Mouse (Mus musculus): ENCODE results near the gene Kdm2a. TPM values are rescaled to one million over a fixed set of nuclear protein-coding genes. Genes with fewer than 3 reads are reported as not detected.

The Kdm2a gene
- polyA plus RNA-seq, 1 experiment: 69.6 TPM

- DNase-seq (ENCODE audit: extremely low spot score in 1 of 2, low spot score in 1 of 2): peak; percentile 21 to 67
These were observed 65.4 kb downstream of the Kdm2a start for GRCm38 (mm10) chr19:4332653-4333052.

- no peak for DNase-seq (ENCODE audit: extremely low spot score in 1 of 2, low spot score in 1 of 2)
These were observed 66.8 kb downstream of the Kdm2a start for GRCm38 (mm10) chr19:4331273-4331672.

DNA sequence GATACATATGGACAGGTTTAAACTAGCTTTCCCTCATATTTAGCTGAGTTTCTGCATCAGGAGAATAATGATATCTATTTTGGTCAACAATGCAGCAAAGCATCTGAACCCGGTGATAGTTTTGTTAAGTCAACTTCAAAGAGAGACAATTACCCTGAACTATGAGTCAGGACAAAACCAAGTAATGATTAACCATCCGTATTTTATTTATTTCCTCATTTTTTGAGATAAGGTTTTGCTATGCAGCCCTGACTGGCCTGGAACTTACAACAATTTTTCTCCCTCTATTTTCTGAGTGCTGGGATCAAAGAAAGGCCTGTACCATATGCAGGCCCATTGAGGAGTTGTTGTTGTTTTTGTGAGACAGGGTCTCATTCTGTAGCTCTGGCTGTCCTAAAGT, 67.5 kb downstream of the Kdm2a start:
- DNase-seq (ENCODE audit: extremely low spot score in 1 of 2, low spot score in 1 of 2): no peak

- DNase-seq (ENCODE audit: extremely low spot score in 1 of 2, low spot score in 1 of 2): no peak
These were observed 69.3 kb downstream of the Kdm2a start for GRCm38 (mm10) chr19:4328737-4329304.

- DNase-seq (ENCODE audit: extremely low spot score in 1 of 2, low spot score in 1 of 2): no peak
These were observed 71.2 kb downstream of the Kdm2a start for GRCm38 (mm10) chr19:4326881-4327280.

DNA sequence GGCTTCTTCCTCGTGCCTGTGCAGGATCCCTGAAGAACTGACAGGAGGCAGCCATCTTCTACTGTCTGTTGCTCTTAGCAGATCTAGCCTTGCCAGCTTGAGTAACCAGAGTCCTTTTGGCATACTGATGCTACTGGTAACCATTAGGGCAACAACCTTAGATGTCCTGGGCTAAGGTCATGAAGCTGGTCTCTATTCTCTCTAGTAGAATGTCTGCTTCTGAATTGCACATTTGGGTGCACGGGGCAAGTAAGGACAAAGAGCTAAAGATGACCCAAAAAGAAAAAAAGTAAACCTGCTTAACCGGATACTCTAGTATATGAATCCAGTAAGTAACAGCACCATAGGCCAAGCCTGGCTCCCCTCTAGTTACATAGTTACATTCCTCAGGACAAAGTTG, 72.0 kb downstream of the Kdm2a start:
- DNase-seq (ENCODE audit: extremely low spot score in 1 of 2, low spot score in 1 of 2): no peak

GRCm38 (mm10) chr19:4322134-4322533, 76.0 kb downstream of the Kdm2a start:
- no peak for DNase-seq (ENCODE audit: extremely low spot score in 1 of 2, low spot score in 1 of 2)

DNA sequence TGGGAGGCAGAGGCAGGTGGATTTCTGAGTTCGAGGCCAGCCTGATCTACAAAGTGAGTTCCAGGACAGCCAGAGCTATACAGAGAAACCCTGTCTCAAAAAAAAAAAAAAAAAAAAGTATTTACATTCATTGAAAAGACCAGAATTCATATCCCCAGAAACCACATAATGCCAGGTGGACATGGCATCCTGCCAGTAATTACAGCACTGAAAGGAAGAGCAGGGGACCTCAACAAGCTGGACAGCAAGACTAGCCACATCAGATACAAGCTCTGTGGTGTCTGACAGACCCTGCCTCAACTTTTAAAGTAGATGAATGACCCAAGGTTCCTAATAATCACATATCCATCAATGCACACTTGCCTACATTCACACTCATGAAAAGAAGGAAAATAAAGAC, 76.5 kb downstream of the Kdm2a start:
- DNase-seq (ENCODE audit: extremely low spot score in 1 of 2, low spot score in 1 of 2): no peak

DNA sequence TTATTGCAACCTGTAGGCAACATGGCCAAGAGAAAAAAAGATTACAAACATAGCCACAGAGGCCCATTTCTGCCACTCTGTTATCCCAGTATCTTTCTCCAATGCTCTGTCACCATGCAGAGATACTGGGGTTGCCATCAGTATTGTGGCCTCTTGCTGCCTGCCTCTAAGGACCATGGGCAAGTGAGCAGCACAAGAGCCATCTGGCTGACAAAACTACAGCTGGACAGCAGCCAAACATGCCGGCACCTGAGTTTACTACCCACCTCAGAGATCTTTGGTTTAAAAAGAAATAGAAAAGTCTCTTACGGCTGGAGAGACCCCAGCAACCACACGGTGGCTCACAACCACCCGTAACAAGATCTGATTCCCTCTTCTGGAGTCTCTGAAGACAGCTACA, 78.8 kb downstream of the Kdm2a start:
- DNase-seq (ENCODE audit: extremely low spot score in 1 of 2, low spot score in 1 of 2): no peak

GRCm38 (mm10) chr19:4317181-4317580, 80.9 kb downstream of the Kdm2a start:
- DNase-seq (ENCODE audit: extremely low spot score in 1 of 2, low spot score in 1 of 2): no peak

- no peak for DNase-seq (ENCODE audit: extremely low spot score in 1 of 2, low spot score in 1 of 2)
These were observed 82.7 kb downstream of the Kdm2a start for GRCm38 (mm10) chr19:4315223-4315944.

GRCm38 (mm10) chr19:4309776-4310185, 88.3 kb downstream of the Kdm2a start:
- DNase-seq (ENCODE audit: extremely low spot score in 1 of 2, low spot score in 1 of 2): peak in 1 of 2 experiments; percentile 73

GRCm38 (mm10) chr19:4309302-4309701, 88.8 kb downstream of the Kdm2a start:
- DNase-seq (ENCODE audit: extremely low spot score in 1 of 2, low spot score in 1 of 2): no peak

GRCm38 (mm10) chr19:4306190-4306577, 91.9 kb downstream of the Kdm2a start, which contains the start of gene Grk2:
TSS of gene Grk2 (minus strand) at chr19:4306222.
- peak in 1 of 2 experiments; percentile 80 for DNase-seq (ENCODE audit: extremely low spot score in 1 of 2, low spot score in 1 of 2)

GRCm38 (mm10) chr19:4305491-4306189, 92.4 kb downstream of the Kdm2a start:
- DNase-seq (ENCODE audit: extremely low spot score in 1 of 2, low spot score in 1 of 2): no peak

GRCm38 (mm10) chr19:4304871-4305321, 93.2 kb downstream of the Kdm2a start:
- no peak for DNase-seq (ENCODE audit: extremely low spot score in 1 of 2, low spot score in 1 of 2)

- DNase-seq (ENCODE audit: extremely low spot score in 1 of 2, low spot score in 1 of 2): no peak
These were observed 93.7 kb downstream of the Kdm2a start for GRCm38 (mm10) chr19:4304251-4304821.

DNA sequence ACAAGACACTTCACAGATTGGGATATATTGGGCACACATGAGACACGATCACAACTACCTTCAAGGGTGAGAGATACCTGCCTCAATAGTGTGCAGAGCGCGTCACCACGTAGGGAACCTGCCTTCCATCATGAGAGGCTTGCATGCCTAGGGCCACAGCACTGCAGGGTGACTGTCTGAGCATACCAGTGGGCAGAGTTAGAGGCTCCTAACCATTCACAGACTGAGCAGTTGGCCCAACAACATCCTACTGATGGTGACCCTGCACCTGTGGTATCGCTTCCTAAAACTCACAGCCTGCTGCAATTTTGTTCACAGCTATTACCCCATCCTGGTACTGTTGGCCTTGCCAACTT, 94.5 kb downstream of the Kdm2a start:
- DNase-seq (ENCODE audit: extremely low spot score in 1 of 2, low spot score in 1 of 2): no peak

DNA sequence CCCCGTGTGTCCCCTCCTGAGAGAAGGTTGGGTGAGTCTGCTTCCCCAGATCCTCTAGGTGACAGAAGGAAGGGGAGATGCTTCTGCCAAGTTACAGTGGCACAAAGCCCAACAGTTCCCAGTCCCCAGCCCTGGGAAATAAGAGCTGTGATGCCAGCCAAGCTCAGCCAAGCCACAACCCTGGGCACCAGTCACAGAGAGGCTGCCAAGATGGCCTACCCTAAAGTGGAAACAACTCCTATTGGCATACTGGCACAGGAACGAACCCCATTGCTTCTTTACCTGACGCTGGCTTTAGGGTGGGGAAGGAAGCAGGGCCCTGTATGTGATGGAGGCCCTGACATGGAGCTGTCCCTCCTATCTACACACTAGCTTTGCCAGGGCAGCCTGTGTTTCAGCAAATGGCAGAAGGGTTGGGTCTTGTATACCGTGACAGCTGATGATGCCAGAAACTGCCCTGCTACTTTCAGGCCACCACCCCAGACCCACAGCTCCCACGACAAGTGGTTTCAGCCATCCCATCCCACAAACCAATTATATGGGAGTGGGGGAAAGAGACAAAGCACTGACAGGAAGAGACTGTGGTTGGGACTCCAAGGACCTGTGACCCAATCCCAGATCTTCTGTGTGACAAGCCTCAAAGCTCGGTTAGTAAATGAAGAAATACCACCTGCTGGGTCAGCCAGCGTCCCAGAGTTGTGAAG, 95.0 kb downstream of the Kdm2a start:
- DNase-seq (ENCODE audit: extremely low spot score in 1 of 2, low spot score in 1 of 2): peak in 1 of 2 experiments; percentile 61

- peak in 1 of 2 experiments; percentile 59 for DNase-seq (ENCODE audit: extremely low spot score in 1 of 2, low spot score in 1 of 2)
These were observed 96.1 kb downstream of the Kdm2a start for GRCm38 (mm10) chr19:4301735-4302651.

All from frontal cortex, adult 2 months (tissue).